Mouse (Mus musculus): ENCODE data around the gene Ankrd36. TPM values are rescaled to one million over a fixed set of nuclear protein-coding genes. Genes with fewer than 3 reads are reported as not detected.
A peak's percentile ranks its signal among the peaks of the same experiment; 100 is the strongest.

The Ankrd36 gene
- total and polyA plus RNA-seq, 3 experiments: 0.40 to 1.5 (median 1.5) TPM

DNA sequence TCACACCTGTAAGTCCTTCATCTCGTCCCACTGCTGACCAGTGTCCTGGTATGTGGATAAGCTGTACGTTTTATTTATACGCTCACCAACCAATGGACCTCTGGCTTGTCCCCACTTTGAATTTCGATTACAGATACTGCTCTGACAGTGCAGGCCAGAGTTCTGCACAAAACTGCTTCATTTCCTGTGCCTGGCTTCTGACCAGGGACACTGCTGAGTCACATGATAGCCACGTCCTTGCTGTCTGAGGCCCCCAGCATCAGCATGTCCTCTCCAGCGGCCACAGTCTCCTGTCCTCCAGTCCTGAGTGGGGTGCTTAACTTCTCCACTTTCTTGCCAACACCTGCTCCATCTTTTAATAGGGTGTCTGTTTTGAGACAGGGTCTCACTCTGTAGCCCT lies 113.1 kb downstream of the Ankrd36 start:
- TF ChIP-seq POLR2AphosphoS5 (IDR thresholded peaks at IDR 0.05; ENCODE audit: insufficient replicate concordance, low read depth, low read length) (no peak), GATA1 (IDR thresholded peaks at IDR 0.05; ENCODE audit: borderline replicate concordance, low read length) (no peak), CTCF (IDR thresholded peaks at IDR 0.05; ENCODE audit: low read depth, low read length) (no peak), TAL1 (conservative IDR thresholded peaks at IDR 0.05; ENCODE audit: low read depth, low read length) (no peak), GATA2 (IDR thresholded peaks at IDR 0.05; ENCODE audit: borderline replicate concordance, low read depth, low read length) (no peak)
- H3K27me3 ChIP-seq (ENCODE audit: insufficient read depth, low read length): peaks cover 21% of the 10 kb centered on the region
- ATAC-seq (ENCODE audit: extremely low read depth, insufficient number of reproducible peaks, low FRiP score, poor library complexity, severe bottlenecking) (peak; percentile 34), DNase-seq (ENCODE audit: low spot score) (no peak)
- peaks cover 7% of the 10 kb centered on the region; the same call in 1 of the 2 replicates for H3K4me1 ChIP-seq (ENCODE audit: insufficient read depth, low read depth, low read length)
- H3K4me3 ChIP-seq (ENCODE audit: low read depth, low read length): no peak overlapping the region
- no peaks in the 10 kb centered on the region for H3K36me3 ChIP-seq (replicated peaks)
- H3K9me3 ChIP-seq (replicated peaks): no peaks in the 10 kb centered on the region

DNA sequence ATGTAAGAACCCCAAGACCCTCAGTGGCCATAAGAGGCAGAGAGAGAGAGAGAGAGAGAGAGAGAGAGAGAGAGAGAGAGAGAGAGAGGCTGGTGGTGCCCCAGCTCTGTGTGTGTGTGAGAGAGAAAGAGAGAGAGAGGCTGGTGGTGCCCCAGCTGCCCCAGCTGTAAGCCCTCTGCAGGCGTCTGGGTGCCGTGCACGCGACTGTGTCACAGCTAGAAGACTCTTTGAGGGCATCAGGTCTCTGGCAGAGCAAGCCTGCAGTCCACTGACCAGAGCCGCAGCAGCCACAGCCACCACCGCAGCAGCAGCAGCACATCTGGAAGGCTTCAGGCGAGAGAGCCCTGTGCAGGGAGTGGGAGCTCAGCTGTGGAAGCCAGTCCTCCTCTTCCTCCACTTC lies 114.8 kb downstream of the Ankrd36 start:
- no peak for DNase-seq (ENCODE audit: low spot score)
- no peak for ATAC-seq (ENCODE audit: extremely low read depth, insufficient number of reproducible peaks, low FRiP score, poor library complexity, severe bottlenecking)
- no peak overlapping the region for H3K4me3 ChIP-seq (ENCODE audit: low read depth, low read length)

DNA sequence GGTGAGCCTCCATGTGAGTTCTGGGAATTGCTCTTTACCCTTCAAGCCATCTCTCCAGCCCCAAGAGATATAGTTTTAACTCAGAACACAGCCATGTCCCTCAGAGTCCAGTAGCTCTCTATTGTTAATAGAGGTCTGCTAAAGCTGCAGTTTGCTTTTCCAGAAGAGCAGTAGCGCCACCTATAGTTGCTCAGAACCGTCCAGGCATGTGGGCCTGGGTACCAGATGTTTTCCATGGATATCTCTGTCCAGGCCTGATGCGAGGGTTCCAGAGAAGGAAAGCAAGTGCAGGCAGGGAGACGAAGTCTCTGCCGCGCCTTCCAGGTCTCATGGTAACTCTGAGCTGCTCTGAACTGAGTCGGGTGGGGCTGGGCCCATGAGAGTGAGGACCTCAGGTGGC lies 122.3 kb downstream of the Ankrd36 start:
- H3K27me3 ChIP-seq (ENCODE audit: insufficient read depth, low read length): no peaks in the 10 kb centered on the region; the same call in 1 of the 2 replicates
- TF ChIP-seq GATA1 (IDR thresholded peaks at IDR 0.05; ENCODE audit: borderline replicate concordance, low read length): no peak
- TF ChIP-seq POLR2AphosphoS5 (IDR thresholded peaks at IDR 0.05; ENCODE audit: insufficient replicate concordance, low read depth, low read length): no peak
- peak; percentile 56 for TF ChIP-seq CTCF (IDR thresholded peaks at IDR 0.05; ENCODE audit: low read depth, low read length)
- DNase-seq (ENCODE audit: low spot score) (peak; percentile 32), ATAC-seq (ENCODE audit: extremely low read depth, insufficient number of reproducible peaks, low FRiP score, poor library complexity, severe bottlenecking) (no peak)
- H3K36me3 ChIP-seq (replicated peaks): no peaks in the 10 kb centered on the region
- H3K4me1 ChIP-seq (ENCODE audit: insufficient read depth, low read depth, low read length): peaks cover 7% of the 10 kb centered on the region; the same call in 1 of the 2 replicates
- H3K9me3 ChIP-seq (replicated peaks): no peaks in the 10 kb centered on the region
- no peak overlapping the region for H3K4me3 ChIP-seq (ENCODE audit: low read depth, low read length)

More for the DNA sequence above, 114.8 kb downstream of the Ankrd36 start:
- no peaks in the 10 kb centered on the region for H3K9me3 ChIP-seq (replicated peaks)
- H3K36me3 ChIP-seq (replicated peaks): no peaks in the 10 kb centered on the region
- H3K27me3 ChIP-seq (ENCODE audit: insufficient read depth, low read length): peaks cover 20% of the 10 kb centered on the region
- no peak for TF ChIP-seq CTCF (IDR thresholded peaks at IDR 0.05; ENCODE audit: low read depth, low read length)
- TF ChIP-seq GATA2 (IDR thresholded peaks at IDR 0.05; ENCODE audit: borderline replicate concordance, low read depth, low read length): no peak
- no peak for TF ChIP-seq POLR2AphosphoS5 (IDR thresholded peaks at IDR 0.05; ENCODE audit: insufficient replicate concordance, low read depth, low read length)
- no peak for TF ChIP-seq GATA1 (IDR thresholded peaks at IDR 0.05; ENCODE audit: borderline replicate concordance, low read length)
- no peak for TF ChIP-seq TAL1 (conservative IDR thresholded peaks at IDR 0.05; ENCODE audit: low read depth, low read length)
- H3K4me1 ChIP-seq (ENCODE audit: insufficient read depth, low read depth, low read length): peaks cover 11% of the 10 kb centered on the region; the same call in 1 of the 2 replicates

DNA sequence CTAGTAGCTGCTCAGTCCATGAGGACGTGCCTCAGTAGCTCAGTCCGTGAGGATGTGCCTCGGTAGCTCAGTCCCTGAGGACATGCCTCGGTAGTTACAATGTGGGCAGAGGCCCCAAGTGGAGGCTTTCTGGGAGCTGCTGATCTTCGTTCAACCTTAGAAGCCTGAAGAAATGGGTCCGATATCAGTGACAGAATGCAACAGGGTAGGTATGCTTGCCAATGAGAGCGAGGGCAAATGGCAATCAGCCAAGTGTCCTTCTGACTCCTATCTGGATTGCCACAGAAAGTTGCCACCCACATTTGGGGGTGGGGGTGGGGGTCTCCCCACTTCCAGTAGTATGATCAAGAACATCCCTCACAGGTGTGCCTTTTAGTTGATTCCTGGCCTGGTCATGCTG lies 131.3 kb downstream of the Ankrd36 start:
- Histone ChIP-seq H3K4me3 (ENCODE audit: low read depth, low read length) (no peak overlapping the region), H3K9me3 (replicated peaks) (no peaks in the 10 kb centered on the region), H3K27me3 (ENCODE audit: insufficient read depth, low read length) (no peaks in the 10 kb centered on the region), H3K36me3 (replicated peaks) (peaks cover 32% of the 10 kb centered on the region), H3K4me1 (ENCODE audit: insufficient read depth, low read depth, low read length) (peaks cover 11% of the 10 kb centered on the region)
- no peak for DNase-seq (ENCODE audit: low spot score)
- TF ChIP-seq GATA2 (IDR thresholded peaks at IDR 0.05; ENCODE audit: borderline replicate concordance, low read depth, low read length) (no peak), CTCF (IDR thresholded peaks at IDR 0.05; ENCODE audit: low read depth, low read length) (no peak), GATA1 (IDR thresholded peaks at IDR 0.05; ENCODE audit: borderline replicate concordance, low read length) (no peak), POLR2AphosphoS5 (IDR thresholded peaks at IDR 0.05; ENCODE audit: insufficient replicate concordance, low read depth, low read length) (no peak), TAL1 (conservative IDR thresholded peaks at IDR 0.05; ENCODE audit: low read depth, low read length) (no peak)
- no peak for ATAC-seq (ENCODE audit: extremely low read depth, insufficient number of reproducible peaks, low FRiP score, poor library complexity, severe bottlenecking)

DNA sequence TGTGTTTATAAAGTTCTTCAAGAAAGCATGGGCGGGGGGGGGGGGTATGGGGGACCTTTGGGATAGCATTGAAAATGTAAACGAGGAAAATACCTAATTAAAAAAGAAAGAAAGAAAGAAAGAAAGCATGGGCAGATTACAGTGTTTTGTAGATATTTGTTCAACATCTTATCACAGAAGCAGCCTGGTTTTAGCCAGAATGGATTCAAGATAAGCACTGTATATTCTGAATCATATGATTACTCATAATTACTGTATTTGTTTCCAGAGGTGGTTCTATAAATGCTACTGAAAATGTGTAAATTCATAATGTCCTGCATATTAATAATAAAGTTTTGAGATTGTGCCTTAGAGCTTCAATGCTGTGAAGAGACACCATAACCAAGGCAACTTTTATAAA lies 131.8 kb downstream of the Ankrd36 start:
- H3K27me3 ChIP-seq (ENCODE audit: insufficient read depth, low read length): no peaks in the 10 kb centered on the region
- no peaks in the 10 kb centered on the region for H3K9me3 ChIP-seq (replicated peaks)
- H3K4me3 ChIP-seq (ENCODE audit: low read depth, low read length): no peak overlapping the region
- peaks cover 36% of the 10 kb centered on the region for H3K36me3 ChIP-seq (replicated peaks)
- DNase-seq (ENCODE audit: low spot score) (no peak), ATAC-seq (ENCODE audit: extremely low read depth, insufficient number of reproducible peaks, low FRiP score, poor library complexity, severe bottlenecking) (no peak)
- TF ChIP-seq GATA1 (IDR thresholded peaks at IDR 0.05; ENCODE audit: borderline replicate concordance, low read length): no peak
- TF ChIP-seq GATA2 (IDR thresholded peaks at IDR 0.05; ENCODE audit: borderline replicate concordance, low read depth, low read length): no peak
- peaks cover 16% of the 10 kb centered on the region for H3K4me1 ChIP-seq (ENCODE audit: insufficient read depth, low read depth, low read length)

DNA sequence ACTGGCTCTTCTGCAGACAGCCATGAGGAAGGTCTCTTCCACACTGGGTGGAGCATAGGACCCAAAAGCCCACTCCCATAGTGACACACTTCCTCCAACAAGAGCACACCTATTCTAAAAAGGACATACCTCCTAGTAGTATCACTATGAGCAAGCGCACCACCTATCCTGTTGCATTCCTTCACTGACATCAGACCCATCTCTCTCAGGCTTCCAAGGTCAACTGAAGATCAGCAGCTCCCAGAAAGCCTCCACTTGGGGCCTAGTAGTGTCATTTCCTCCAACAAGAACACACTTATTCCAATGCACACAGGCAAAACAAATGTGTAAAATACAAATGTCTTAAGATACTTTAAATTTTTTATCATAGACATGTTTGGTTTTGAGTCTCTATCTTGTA lies 132.3 kb downstream of the Ankrd36 start:
- H3K9me3 ChIP-seq (replicated peaks): no peaks in the 10 kb centered on the region
- ATAC-seq (ENCODE audit: extremely low read depth, insufficient number of reproducible peaks, low FRiP score, poor library complexity, severe bottlenecking): no peak
- peaks cover 36% of the 10 kb centered on the region for H3K36me3 ChIP-seq (replicated peaks)
- no peaks in the 10 kb centered on the region for H3K27me3 ChIP-seq (ENCODE audit: insufficient read depth, low read length)
- TF ChIP-seq CTCF (IDR thresholded peaks at IDR 0.05; ENCODE audit: low read depth, low read length) (no peak), GATA2 (IDR thresholded peaks at IDR 0.05; ENCODE audit: borderline replicate concordance, low read depth, low read length) (no peak), POLR2AphosphoS5 (IDR thresholded peaks at IDR 0.05; ENCODE audit: insufficient replicate concordance, low read depth, low read length) (no peak), TAL1 (conservative IDR thresholded peaks at IDR 0.05; ENCODE audit: low read depth, low read length) (no peak), GATA1 (IDR thresholded peaks at IDR 0.05; ENCODE audit: borderline replicate concordance, low read length) (no peak)
- no peak for DNase-seq (ENCODE audit: low spot score)
- peaks cover 21% of the 10 kb centered on the region for H3K4me1 ChIP-seq (ENCODE audit: insufficient read depth, low read depth, low read length)
- no peak overlapping the region for H3K4me3 ChIP-seq (ENCODE audit: low read depth, low read length)

Data from G1E (cell line).